Mouse (Mus musculus) Patski (cell line): ENCODE data around the gene Tmem170. TPM values are rescaled to one million over a fixed set of nuclear protein-coding genes. Genes with fewer than 3 reads are reported as not detected.

Experiments used
- ATAC-seq: fragments of 100-300 bp; one replicate; pipeline ENCODE4 v1.8.0; 2021
- CTCF ChIA-PET: fragments of 350-600 bp; sonication (Branson Sonifier 250); formaldehyde crosslinking; loops from one replicate; lab custom pipeline; 2022; ENCODE audit warnings: inconsistent platforms; lab: Charles Lee
- POLR2A ChIA-PET: fragments of 350-600 bp; sonication (Branson Sonifier 250); formaldehyde crosslinking; loops from one replicate; lab custom pipeline; 2022; ENCODE audit warnings: antibody characterized with exemption, inconsistent platforms; lab: Charles Lee
- DNase-seq: peaks from one replicate; pipeline ENCODE4 v3.0.0-alpha.2; 2011; ENCODE audit warnings: low read depth, low spot score
- H3K27me3 ChIP-seq: fragments of 371-371 bp; one replicate; pipeline ENCODE4 v1.5.1; 2021
- CTCF ChIP-seq: fragments of 100-300 bp; IDR thresholded peaks from one replicate; pipeline ENCODE4 v1.5.1; 2021
- in situ Hi-C: fragments of 300-500 bp; cut with MboI; formaldehyde crosslinking; loops from 3 replicates; pipeline ENCODE4 v1.11.1; 2018; ENCODE audit warnings: low pct_unique_long_range_greater_than_20kb, mixed read lengths
- polyA plus RNA-seq: library from polyadenylated mRNA; unstranded; gene quantifications from one replicate; pipeline ENCODE4 v1.2.3, GENCODE M21; 2021

Gene Tmem170
- polyA plus RNA-seq, 1 experiment from 2014 or later = 7.2 TPM

GRCm38 (mm10) chr8:111846746-111847145 lies 29.8 kb downstream of the Tmem170 start:
- TF ChIP-seq CTCF = no peak
- POLR2A ChIA-PET = no interaction called here
- CTCF ChIA-PET = no interaction called here
- ATAC-seq (no peak), DNase-seq (no peak)
- H3K27me3 ChIP-seq = no peaks in the 10 kb centered on the region
- in situ Hi-C loops = no loop called here

GRCm38 (mm10) chr8:111835540-111835939 lies 41.0 kb downstream of the Tmem170 start:
- no peaks in the 10 kb centered on the region for H3K27me3 ChIP-seq
- DNase-seq (no peak), ATAC-seq (no peak)
- CTCF ChIA-PET = no interaction called here
- TF ChIP-seq CTCF = peak; percentile 65
- POLR2A ChIA-PET = interaction anchor here (0.5 kb wide), 1 partner anchor 190 kb away, joined by 9 read pairs; no protein-coding TSS in a partner anchor
- in situ Hi-C loops = loop anchor here (10.0 kb wide), 1 partner anchor 301 kb away; the partner anchor contains the start of gene Znrf1

GRCm38 (mm10) chr8:111834011-111834410 lies 42.5 kb downstream of the Tmem170 start:
- no peak for TF ChIP-seq CTCF
- DNase-seq = no peak
- ATAC-seq = no peak
- ChIA-PET POLR2A (no interaction called here), CTCF (interaction anchor here (0.9 to 1.3 kb wide), 3 partner anchors 24 to 148 kb away, joined by 3 to 5 read pairs (median 3); no protein-coding TSS in a partner anchor)
- no peaks in the 10 kb centered on the region for H3K27me3 ChIP-seq
- in situ Hi-C loops = loop anchor here (5.0 to 10.0 kb wide), 2 partner anchors 157 to 299 kb away; partner anchors contain the start of gene Znrf1

- no peak for DNase-seq
- in situ Hi-C loops = loop anchor here (5.0 to 10.0 kb wide), 2 partner anchors 156 to 298 kb away; partner anchors contain the start of gene Znrf1
- no peaks in the 10 kb centered on the region for H3K27me3 ChIP-seq
- TF ChIP-seq CTCF = no peak
- POLR2A ChIA-PET = no interaction called here
- CTCF ChIA-PET = interaction anchor here (0.9 kb wide), 1 partner anchor 25 kb away, joined by 3 read pairs; no protein-coding TSS in a partner anchor
- ATAC-seq = no peak
Observed at GRCm38 (mm10) chr8:111832983-111833382, 43.6 kb downstream of the Tmem170 start.

GRCm38 (mm10) chr8:111831996-111832395 lies 44.6 kb downstream of the Tmem170 start:
- TF ChIP-seq CTCF = no peak
- CTCF ChIA-PET = interaction anchor here (1.1 kb wide), 1 partner anchor 14 kb away, joined by 3 read pairs; no protein-coding TSS in a partner anchor
- H3K27me3 ChIP-seq = no peaks in the 10 kb centered on the region
- DNase-seq = no peak
- in situ Hi-C loops = loop anchor here (5.0 to 10.0 kb wide), 2 partner anchors 155 to 297 kb away; partner anchors contain the start of gene Znrf1
- POLR2A ChIA-PET = no interaction called here
- no peak for ATAC-seq

GRCm38 (mm10) chr8:111828595-111828994 lies 48.0 kb downstream of the Tmem170 start:
- ATAC-seq (no peak), DNase-seq (no peak)
- no peaks in the 10 kb centered on the region for H3K27me3 ChIP-seq
- ChIA-PET POLR2A (interaction anchor here (1.0 to 1.1 kb wide), 2 partner anchors 97 to 109 kb away, joined by 3 read pairs; no protein-coding TSS in a partner anchor), CTCF (no interaction called here)
- no peak for TF ChIP-seq CTCF
- in situ Hi-C loops = no loop called here

GRCm38 (mm10) chr8:111825219-111825618 lies 51.3 kb downstream of the Tmem170 start:
- TF ChIP-seq CTCF = peak; percentile 63
- ChIA-PET POLR2A (no interaction called here), CTCF (interaction anchor here (1.0 to 3.0 kb wide), 12 partner anchors 12 to 159 kb away, joined by 3 to 8 read pairs (median 3); no protein-coding TSS in a partner anchor)
- no peaks in the 10 kb centered on the region for H3K27me3 ChIP-seq
- in situ Hi-C loops = no loop called here
- no peak for DNase-seq
- ATAC-seq = no peak

GRCm38 (mm10) chr8:111824334-111824733 lies 52.2 kb downstream of the Tmem170 start:
- DNase-seq (no peak), ATAC-seq (no peak)
- ChIA-PET POLR2A (no interaction called here), CTCF (interaction anchor here (1.0 to 3.0 kb wide), 8 partner anchors 11 to 138 kb away, joined by 3 to 8 read pairs (median 4); no protein-coding TSS in a partner anchor)
- in situ Hi-C loops = no loop called here
- TF ChIP-seq CTCF = peak; percentile 67
- no peaks in the 10 kb centered on the region for H3K27me3 ChIP-seq

GRCm38 (mm10) chr8:111821199-111821598 lies 55.4 kb downstream of the Tmem170 start:
- in situ Hi-C loops = no loop called here
- ChIA-PET CTCF (no interaction called here), POLR2A (no interaction called here)
- DNase-seq = no peak
- ATAC-seq = no peak
- no peak for TF ChIP-seq CTCF
- H3K27me3 ChIP-seq = no peaks in the 10 kb centered on the region

GRCm38 (mm10) chr8:111820691-111821090 lies 55.9 kb downstream of the Tmem170 start:
- in situ Hi-C loops = no loop called here
- ATAC-seq (no peak), DNase-seq (no peak)
- ChIA-PET POLR2A (no interaction called here), CTCF (no interaction called here)
- no peak for TF ChIP-seq CTCF
- no peaks in the 10 kb centered on the region for H3K27me3 ChIP-seq

- ChIA-PET CTCF (no interaction called here), POLR2A (interaction anchor here (1.8 kb wide), 1 partner anchor 34 kb away, joined by 3 read pairs; no protein-coding TSS in a partner anchor)
- no peak for TF ChIP-seq CTCF
- in situ Hi-C loops = no loop called here
- H3K27me3 ChIP-seq = no peaks in the 10 kb centered on the region
- ATAC-seq = no peak
- no peak for DNase-seq
Observed at GRCm38 (mm10) chr8:111820018-111820417, 56.5 kb downstream of the Tmem170 start.
